Mouse (Mus musculus): ENCODE data around the gene Dixdc1.
A peak's percentile ranks its signal among the peaks of the same experiment; 100 is the strongest.
"Not testable (repeated sequence)": the region's sequence is repeated elsewhere in the genome, so short reads cannot be mapped to it uniquely, and the experiment has no call there.

Dixdc1 gene

GRCm38 (mm10) chr9:50646826-50647370 lies 92.4 kb downstream of the Dixdc1 start:
- DNase-seq = no peak

DNA sequence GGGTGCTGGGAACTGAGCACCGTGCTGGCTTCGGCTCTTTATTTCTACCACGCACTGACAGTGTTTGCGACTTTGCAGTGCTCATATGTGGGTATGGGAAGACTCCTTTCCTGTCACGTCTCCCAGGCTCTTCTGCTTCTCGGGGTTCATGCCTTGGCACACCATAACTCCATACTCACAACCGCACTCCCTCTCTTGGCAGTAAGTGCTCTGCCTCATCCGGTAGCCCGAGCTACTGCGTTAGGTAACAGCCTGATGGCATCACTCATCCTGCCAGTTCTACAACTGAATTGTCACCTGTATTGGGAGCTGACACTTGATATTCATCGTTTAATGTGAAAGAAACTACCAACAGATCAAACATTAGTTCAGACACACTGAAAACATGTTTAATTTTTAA lies 105.0 kb downstream of the Dixdc1 start:
- no peak for DNase-seq

- peak; percentile 10 for DNase-seq
Observed at GRCm38 (mm10) chr9:50633059-50633458, 106.3 kb downstream of the Dixdc1 start.

DNA sequence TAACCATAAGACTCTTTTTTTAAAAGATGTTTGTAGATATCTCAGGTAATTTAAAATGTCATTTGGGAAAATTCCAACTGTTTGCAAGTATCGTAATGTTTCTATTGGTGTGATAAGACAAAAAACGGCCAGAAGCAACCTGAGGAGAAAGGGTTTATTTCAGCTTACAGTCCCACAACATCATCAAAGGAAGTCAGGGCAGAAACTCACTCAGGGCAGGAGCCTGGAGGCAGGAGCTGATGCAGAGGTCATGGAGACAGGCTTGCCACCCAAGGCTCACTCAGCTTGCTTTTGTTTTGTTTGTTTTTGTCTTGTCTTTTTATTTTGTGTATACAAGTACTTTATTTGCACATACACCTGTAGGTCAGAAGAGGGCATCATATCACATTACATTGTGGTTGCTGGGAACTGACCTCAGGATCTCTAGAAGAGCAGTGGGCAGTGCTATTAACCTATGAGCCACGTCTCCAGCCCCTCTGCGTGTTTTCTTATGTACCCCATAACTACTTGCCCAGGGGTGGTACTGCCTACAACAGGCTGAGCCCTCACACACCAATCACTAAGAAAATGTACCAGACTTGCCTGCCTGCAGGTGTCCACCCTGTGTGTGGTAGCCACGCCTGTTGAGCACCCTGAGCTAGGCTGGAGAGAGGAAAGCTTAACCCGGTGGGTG lies 107.2 kb downstream of the Dixdc1 start:
- no peak for DNase-seq

GRCm38 (mm10) chr9:50630903-50631302 lies 108.4 kb downstream of the Dixdc1 start:
- not testable (repeated sequence) for DNase-seq

GRCm38 (mm10) chr9:50617794-50618330 lies 121.5 kb downstream of the Dixdc1 start:
- no peak for DNase-seq

DNA sequence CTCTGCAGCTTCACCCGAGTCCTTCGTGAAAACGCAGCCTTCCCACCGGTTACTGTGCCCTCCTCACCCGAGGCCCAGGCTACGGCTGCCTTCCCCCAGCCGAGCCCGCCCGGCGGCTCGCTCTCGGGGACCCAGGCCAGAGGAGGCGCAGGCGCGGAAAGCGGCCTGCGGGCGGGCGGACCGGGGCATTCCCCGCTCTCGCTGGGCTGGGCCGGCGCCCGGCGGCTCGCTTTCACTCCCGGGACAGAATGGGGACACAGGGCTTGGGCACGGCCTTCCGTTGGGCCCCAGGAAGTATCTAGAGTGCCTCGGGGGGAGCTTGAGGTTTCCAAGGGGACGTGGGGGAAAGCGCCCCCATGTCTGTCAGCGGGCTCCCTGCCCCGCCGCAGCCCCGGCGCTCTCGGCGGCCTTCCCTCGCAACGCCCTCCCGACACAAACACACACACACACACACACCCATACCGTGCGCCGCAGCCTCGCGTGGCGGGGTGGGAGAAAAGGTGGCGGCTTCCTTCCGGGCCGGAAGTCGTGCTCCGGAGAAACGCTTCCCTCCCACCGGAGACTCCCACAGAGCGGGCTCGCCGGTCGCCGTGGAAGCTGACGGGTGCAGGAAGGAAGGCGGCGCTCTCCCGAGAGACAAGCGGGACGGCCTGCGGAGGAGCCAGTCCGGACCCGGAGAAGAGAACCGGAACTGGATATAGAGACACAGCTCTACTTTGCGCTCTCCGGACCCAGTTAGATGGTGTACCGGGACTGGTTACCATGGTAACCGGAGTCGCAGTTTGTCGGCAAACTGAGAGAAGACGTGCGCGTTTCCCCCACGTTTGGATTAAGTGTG lies 122.3 kb downstream of the Dixdc1 start, which contains the start of the genes Pih1d2 and Nkapd1:
TSS of gene Pih1d2 (plus strand) at position 556 of the 838 bp plus-strand sequence.
TSS of gene Nkapd1 (minus strand) at position 699 of the 838 bp plus-strand sequence.
- DNase-seq = peak; percentile 94

- no peak for DNase-seq
Observed at GRCm38 (mm10) chr9:50616161-50616560, 123.2 kb downstream of the Dixdc1 start.
